ENCODE assay signal across 13 mouse cellular contexts in the genomic region with DNA sequence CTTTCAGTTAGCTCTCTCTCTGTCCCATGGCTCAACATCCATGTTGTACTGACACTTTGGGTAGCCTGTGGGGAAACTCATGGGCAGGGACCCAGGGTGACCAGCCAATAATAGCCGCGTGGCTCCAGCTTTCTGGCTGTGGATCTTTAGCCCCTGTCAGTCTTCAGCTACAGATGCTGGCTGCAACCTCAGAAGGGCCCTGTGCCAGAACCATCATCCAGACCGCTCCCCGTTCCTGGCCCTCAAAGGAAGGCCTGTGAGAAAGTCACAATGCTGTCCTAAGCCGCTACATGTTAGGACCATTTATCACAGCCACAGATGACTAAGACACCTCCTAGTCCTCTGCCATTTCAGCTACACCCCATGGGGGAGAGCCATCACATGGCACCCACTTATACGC. TPM values are rescaled to one million over a fixed set of nuclear protein-coding genes. Genes with fewer than 3 reads are reported as not detected.
DNase-seq lines count a peak whose midpoint lies in the region; ATAC-seq lines count a peak whose summit lies in the region.
"Had no signal": no experiment of that assay in that cellular context is flagged by ENCODE, and none has a peak within 500 bp of the region (broad histone marks: within the 10 kb centered on the region; RNA-seq: fewer than 3 reads in every experiment).

No protein-coding gene starts in this region.

- H3K36me3 ChIP-seq in forebrain, embryonic 16.5 days (ENCODE audit: control insufficient read depth, insufficient read depth), result no peaks in the 10 kb centered on the region
- no peaks in the 10 kb centered on the region for H3K36me3 ChIP-seq in forebrain, embryonic 14.5 days (ENCODE audit: control insufficient read depth, insufficient read depth, low read length)
- no peaks in the 10 kb centered on the region for H3K36me3 ChIP-seq in midbrain, embryonic 13.5 days
- no peaks in the 10 kb centered on the region for H3K36me3 ChIP-seq in midbrain, embryonic 10.5 days
- H3K36me3 ChIP-seq in embryonic facial prominence, embryonic 10.5 days (replicated peaks), result no peaks in the 10 kb centered on the region

- 0 out of 2 replicates have a peak overlapping the region, but pooled peaks have one; percentile 8 for H3K27ac ChIP-seq in forebrain, embryonic 16.5 days (ENCODE audit: low read length)
- H3K27ac ChIP-seq in forebrain, embryonic 14.5 days (ENCODE audit: low read depth, low read length), result no peak overlapping the region
- no peak overlapping the region for H3K27ac ChIP-seq in midbrain, embryonic 13.5 days
- H3K27ac ChIP-seq in midbrain, embryonic 10.5 days (replicated peaks), result no peak overlapping the region
- H3K27ac ChIP-seq in embryonic facial prominence, embryonic 10.5 days (replicated peaks), result no peak overlapping the region

- H3K4me2 ChIP-seq in forebrain, embryonic 16.5 days (ENCODE audit: low read length), result no peak overlapping the region
- H3K4me2 ChIP-seq in forebrain, embryonic 14.5 days (ENCODE audit: low read length), result no peak overlapping the region
- H3K4me2 ChIP-seq in midbrain, embryonic 13.5 days (replicated peaks), result no peak overlapping the region

- ATAC-seq in forebrain, embryonic 16.5 days, result peak; percentile 64
- ATAC-seq in forebrain, embryonic 14.5 days, result no peak
- ATAC-seq in midbrain, embryonic 13.5 days, result 0 out of 2 replicates have a peak, but pooled peaks have one; percentile 25

- intact Hi-C loops in gastrocnemius, postnatal 14 days (cut with DNase I; ENCODE audit: low total_unique reads), result no loop called here

- H3K27me3 ChIP-seq in forebrain, embryonic 16.5 days (replicated peaks; ENCODE audit: control insufficient read depth, insufficient read depth, low read length), result peaks cover 3% of the 10 kb centered on the region; the same call in 1 of the 2 replicates
- H3K27me3 ChIP-seq in forebrain, embryonic 14.5 days (replicated peaks; ENCODE audit: control insufficient read depth, insufficient read depth, low read length), result no peaks in the 10 kb centered on the region
- H3K27me3 ChIP-seq in midbrain, embryonic 13.5 days, result no peaks in the 10 kb centered on the region
- no peaks in the 10 kb centered on the region for H3K27me3 ChIP-seq in midbrain, embryonic 10.5 days (ENCODE audit: low read depth, poor library complexity, severe bottlenecking)
- no peaks in the 10 kb centered on the region for H3K27me3 ChIP-seq in embryonic facial prominence, embryonic 10.5 days (replicated peaks; ENCODE audit: low read depth, poor library complexity, severe bottlenecking)

- DNase-seq in forebrain, embryonic 14.5 days (ENCODE audit: low spot score), result no peak
- DNase-seq in midbrain, embryonic 10.5 days (ENCODE audit: low spot score), result no peak
- DNase-seq in gastrocnemius, postnatal 14 days, result peak; percentile 76
- peak; percentile 70 for DNase-seq in lung, postnatal 14 days
- DNase-seq in embryonic facial prominence, embryonic 10.5 days (ENCODE audit: low spot score), result no peak
- DNase-seq in spleen, postnatal 36 days (ENCODE audit: low spot score in 2 of 2), result no peak
- DNase-seq: thymus, adult 18-20 months had no signal

- peaks cover 7% of the 10 kb centered on the region; the same call in 1 of the 2 replicates for H3K4me1 ChIP-seq in forebrain, embryonic 16.5 days (replicated peaks; ENCODE audit: control insufficient read depth, insufficient read depth, low read length)
- H3K4me1 ChIP-seq in forebrain, embryonic 14.5 days (ENCODE audit: control insufficient read depth, insufficient read depth, low read length), result no peaks in the 10 kb centered on the region
- 0 out of 2 replicates have a peak, but pooled peaks cover 3% of the 10 kb centered on the region for H3K4me1 ChIP-seq in midbrain, embryonic 13.5 days (replicated peaks)
- H3K4me1 ChIP-seq in midbrain, embryonic 10.5 days, result peaks cover 3% of the 10 kb centered on the region; the same call in 1 of the 2 replicates
- 0 out of 2 replicates have a peak, but pooled peaks cover 10% of the 10 kb centered on the region for H3K4me1 ChIP-seq in embryonic facial prominence, embryonic 10.5 days

- WGBS in forebrain, embryonic 16.5 days, result 69% methylated on average over 6 of the region's 6 CpGs
- WGBS in forebrain, embryonic 14.5 days, result 83% methylated on average over 6 of the region's 6 CpGs
- 86% methylated on average over 6 of the region's 6 CpGs for WGBS in midbrain, embryonic 13.5 days
- WGBS in midbrain, embryonic 10.5 days, result 87% methylated on average over 6 of the region's 6 CpGs
- 90% methylated on average over 6 of the region's 6 CpGs for WGBS in embryonic facial prominence, embryonic 10.5 days

- no peak overlapping the region for H3K9ac ChIP-seq in forebrain, embryonic 16.5 days (replicated peaks; ENCODE audit: low read depth, low read length)
- H3K9ac ChIP-seq in forebrain, embryonic 14.5 days (ENCODE audit: low read length), result no peak overlapping the region
- no peak overlapping the region for H3K9ac ChIP-seq in midbrain, embryonic 13.5 days (replicated peaks)

- H3K9me3 ChIP-seq in forebrain, embryonic 16.5 days (ENCODE audit: control insufficient read depth, low read length), result no peaks in the 10 kb centered on the region
- no peaks in the 10 kb centered on the region for H3K9me3 ChIP-seq in forebrain, embryonic 14.5 days (replicated peaks; ENCODE audit: control insufficient read depth, low read length)
- H3K9me3 ChIP-seq in midbrain, embryonic 13.5 days, result no peaks in the 10 kb centered on the region
- no peaks in the 10 kb centered on the region for H3K9me3 ChIP-seq in midbrain, embryonic 10.5 days (replicated peaks)
- no peaks in the 10 kb centered on the region for H3K9me3 ChIP-seq in embryonic facial prominence, embryonic 10.5 days

- no peak overlapping the region for H3K4me3 ChIP-seq in forebrain, embryonic 16.5 days (replicated peaks; ENCODE audit: low read length)
- H3K4me3 ChIP-seq in forebrain, embryonic 14.5 days (ENCODE audit: low read depth, low read length), result no peak overlapping the region
- no peak overlapping the region for H3K4me3 ChIP-seq in midbrain, embryonic 13.5 days (replicated peaks)
- H3K4me3 ChIP-seq in midbrain, embryonic 10.5 days, result no peak overlapping the region
- no peak overlapping the region for H3K4me3 ChIP-seq in embryonic facial prominence, embryonic 10.5 days

RNA-seq across cellular contexts. Expression of a gene that starts 12.0 kb away (rescaled TPM):
- polyA plus RNA-seq in forebrain, embryonic 16.5 days (2015; fragmentation: Nextera tagmentation; extraction: Ambion mirVana), result 0.84 and 0.87 TPM in 2 replicates
- polyA plus RNA-seq in forebrain, embryonic 14.5 days (2014; fragmentation: Nextera tagmentation; extraction: Ambion mirVana), result 0.89 and 0.98 TPM in 2 replicates
- polyA plus RNA-seq in midbrain, embryonic 13.5 days (2015; fragmentation: Nextera tagmentation; extraction: Ambion mirVana), result 0.17 and 0.27 TPM in 2 replicates
- 0.67 and 0.73 TPM in 2 replicates for polyA plus RNA-seq in midbrain, embryonic 10.5 days (2016; fragmentation: Nextera tagmentation; extraction: Ambion mirVana)
- under 1 TPM; 0.33 to 0.35 TPM for total RNA-seq in gastrocnemius, postnatal 14 days (2021)
- polyA plus RNA-seq in embryonic facial prominence, embryonic 10.5 days (2016; fragmentation: Nextera tagmentation; extraction: Ambion mirVana), result 0.38 and 0.57 TPM in 2 replicates
- total RNA-seq: CH12.LX; megakaryocyte-erythroid progenitor cell, adult 5-6 weeks had no signal
- polyA plus RNA-seq: heart, postnatal 0 days had no signal

RNA-seq across cellular contexts. Expression of a gene that starts 54.6 kb away (rescaled TPM):
- polyA plus RNA-seq in forebrain, embryonic 16.5 days (2015; fragmentation: Nextera tagmentation; extraction: Ambion mirVana), result not detected in 2 replicates
- not detected in 2 replicates for polyA plus RNA-seq in forebrain, embryonic 14.5 days (2014; fragmentation: Nextera tagmentation; extraction: Ambion mirVana)
- not detected in 2 replicates for polyA plus RNA-seq in midbrain, embryonic 13.5 days (2015; fragmentation: Nextera tagmentation; extraction: Ambion mirVana)
- polyA plus RNA-seq in midbrain, embryonic 10.5 days (2016; fragmentation: Nextera tagmentation; extraction: Ambion mirVana), result not detected in 2 replicates
- total RNA-seq in gastrocnemius, postnatal 14 days (2021), result not detected
- not detected in 2 replicates for polyA plus RNA-seq in embryonic facial prominence, embryonic 10.5 days (2016; fragmentation: Nextera tagmentation; extraction: Ambion mirVana)
- total RNA-seq: CH12.LX; left cerebral cortex, postnatal 14 days; megakaryocyte-erythroid progenitor cell, adult 5-6 weeks had no signal
- polyA plus RNA-seq: heart, postnatal 0 days had no signal

Comparison
In these comparisons a context has a peak if more than half of its experiments do, and no peak if none do; other contexts are left out.
1. DNase-seq: peak in gastrocnemius, postnatal 14 days (single experiment) and lung, postnatal 14 days (single experiment); none in forebrain, embryonic 14.5 days (single experiment), midbrain, embryonic 10.5 days (single experiment), embryonic facial prominence, embryonic 10.5 days (single experiment) and spleen, postnatal 36 days (0 of 2).